Mouse (Mus musculus): ENCODE data around the gene Wwc2.

GRCm38 (mm10) chr8:47909681-47910080 is 81.0 kb downstream of the Wwc2 start:
- TF ChIP-seq CTCF (IDR thresholded peaks at IDR 0.05; ENCODE audit: control insufficient read depth, insufficient read depth, insufficient replicate concordance, low read depth, low read length) (no peak), POLR2A (IDR thresholded peaks at IDR 0.05; ENCODE audit: control insufficient read depth, low read depth, low read length) (no peak)
